Mouse (Mus musculus) stomach, embryonic 14.5 days (tissue): ENCODE data around the gene Sult4a1. TPM values are rescaled to one million over a fixed set of nuclear protein-coding genes. Genes with fewer than 3 reads are reported as not detected.
"Not testable (repeated sequence)": the region's sequence is repeated elsewhere in the genome, so short reads cannot be mapped to it uniquely, and the experiment has no call there.

Experiments used
- ATAC-seq: fragments of 200-750 bp; cut with Nextera tagmentation; 2 replicates; pipeline ENCODE4 v1.8.0; 2017; ENCODE audit warnings: low read depth, moderate TSS enrichment; ENCODE audit not compliant: insufficient number of reproducible peaks, insufficient read depth, low FRiP score
- H3K27ac ChIP-seq: fragments of 300-500 bp; sonication (generic); 2 replicates; pipeline ENCODE4 v1.5.1; 2014; ENCODE audit warnings: mild to moderate bottlenecking, low read length, moderate library complexity, mixed read lengths
- H3K27me3 ChIP-seq: fragments of 300-500 bp; sonication (generic); 2 replicates; pipeline ENCODE4 v1.6.1; 2014; ENCODE audit warnings: low read length, control low read depth, mixed read lengths; ENCODE audit not compliant: control insufficient read depth, insufficient read depth
- H3K36me3 ChIP-seq: fragments of 300-500 bp; sonication (generic); 2 replicates; pipeline ENCODE4 v1.6.1; 2014; ENCODE audit warnings: mild to moderate bottlenecking, control low read depth, low read length, moderate library complexity, mixed read lengths; ENCODE audit not compliant: control insufficient read depth, insufficient read depth
- H3K4me1 ChIP-seq: fragments of 300-500 bp; sonication (generic); 2 replicates; pipeline ENCODE4 v1.6.1; 2014; ENCODE audit warnings: low read length, control low read depth, mixed read lengths; ENCODE audit not compliant: control insufficient read depth, insufficient read depth
- H3K4me2 ChIP-seq: fragments of 300-500 bp; sonication (generic); replicated peaks from 2 replicates; pipeline ENCODE4 v1.6.1; 2014; ENCODE audit warnings: low read depth, low read length, control low read depth
- H3K4me3 ChIP-seq: fragments of 300-500 bp; sonication (generic); 2 replicates; pipeline ENCODE4 v1.5.1; 2014; ENCODE audit warnings: low read depth, low read length, control low read depth
- H3K9ac ChIP-seq: fragments of 300-500 bp; sonication (generic); replicated peaks from 2 replicates; pipeline ENCODE4 v1.6.1; 2014; ENCODE audit warnings: low read depth, mild to moderate bottlenecking, control low read depth, low read length, moderate library complexity, mixed read lengths
- H3K9me3 ChIP-seq: fragments of 300-500 bp; sonication (generic); 2 replicates; pipeline ENCODE4 v1.6.1; 2016; ENCODE audit warnings: low read depth, low read length, control low read depth; ENCODE audit not compliant: control insufficient read depth
- WGBS: fragments of 180-500 bp; shearing (Covaris S2); extraction: QIAGEN DNeasy Blood & Tissue Kit; methylation state at CpG from one replicate; pipeline ENCODE4 v1.1.7; 2014; 5-methylcytosine and 5-hydroxymethylcytosine counted together
- polyA plus RNA-seq: library from polyadenylated mRNA; unstranded; fragments of >200 nt; fragmentation: Nextera tagmentation; extraction: Ambion mirVana; gene quantifications from 2 replicates; pipeline ENCODE4 v1.2.1, GENCODE M21; 2014

The Sult4a1 gene
- polyA plus RNA-seq, 1 experiment from 2014 or later = 3.6 TPM

- 61% methylated on average over 6 of the region's 6 CpGs for WGBS
- H3K4me3 ChIP-seq = no peak overlapping the region
- H3K27me3 ChIP-seq = no peaks in the 10 kb centered on the region
Measured at GRCm38 (mm10) chr15:84113873-84114272, 8.3 kb upstream of the Sult4a1 start.

GRCm38 (mm10) chr15:84108899-84109298 lies 3.3 kb upstream of the Sult4a1 start:
- no peak overlapping the region for H3K27ac ChIP-seq
- WGBS = 4% methylated on average over 13 of the region's 13 CpGs
- 0 out of 2 replicates have a peak, but pooled peaks cover 4% of the 10 kb centered on the region for H3K4me1 ChIP-seq
- no peak overlapping the region for H3K4me2 ChIP-seq
- ATAC-seq = no peak
- no peak overlapping the region for H3K4me3 ChIP-seq
- H3K36me3 ChIP-seq = no peaks in the 10 kb centered on the region
- H3K9me3 ChIP-seq = no peaks in the 10 kb centered on the region
- peaks cover 22% of the 10 kb centered on the region for H3K27me3 ChIP-seq
- no peak overlapping the region for H3K9ac ChIP-seq

More at GRCm38 (mm10) chr15:84113873-84114272, 8.3 kb upstream of the Sult4a1 start:
- ATAC-seq = no peak
- Histone ChIP-seq H3K36me3 (no peaks in the 10 kb centered on the region), H3K9ac (no peak overlapping the region), H3K27ac (no peak overlapping the region), H3K4me1 (no peaks in the 10 kb centered on the region), H3K9me3 (no peaks in the 10 kb centered on the region), H3K4me2 (no peak overlapping the region)

GRCm38 (mm10) chr15:84105924-84106500 lies 458 bp upstream of the Sult4a1 start:
- H3K4me2 ChIP-seq = peak overlapping the region; percentile 96
- no peak overlapping the region for H3K9ac ChIP-seq
- H3K27ac ChIP-seq = no peak overlapping the region
- H3K4me3 ChIP-seq = peak overlapping the region; percentile 50; the same call in 1 of the 2 replicates
- H3K4me1 ChIP-seq = 0 out of 2 replicates have a peak, but pooled peaks cover 4% of the 10 kb centered on the region
- no peak for ATAC-seq
- H3K9me3 ChIP-seq = no peaks in the 10 kb centered on the region
- peaks cover 22% of the 10 kb centered on the region for H3K27me3 ChIP-seq
- no peaks in the 10 kb centered on the region for H3K36me3 ChIP-seq
- WGBS = 13% methylated on average over 12 of the region's 12 CpGs

GRCm38 (mm10) chr15:84104626-84105025 lies 928 bp downstream of the Sult4a1 start:
- ATAC-seq = no peak
- no peak overlapping the region for H3K4me3 ChIP-seq
- no peak overlapping the region for H3K4me2 ChIP-seq
- 0 out of 2 replicates have a peak, but pooled peaks cover 4% of the 10 kb centered on the region for H3K4me1 ChIP-seq
- H3K9ac ChIP-seq = no peak overlapping the region
- H3K36me3 ChIP-seq = no peaks in the 10 kb centered on the region
- no peaks in the 10 kb centered on the region for H3K9me3 ChIP-seq
- no peak overlapping the region for H3K27ac ChIP-seq
- 70% methylated on average over 7 of the region's 7 CpGs for WGBS
- peaks cover 22% of the 10 kb centered on the region for H3K27me3 ChIP-seq

- not testable (repeated sequence) for H3K9me3 ChIP-seq, ATAC-seq, H3K4me1 ChIP-seq, H3K36me3 ChIP-seq, H3K4me3 ChIP-seq, H3K9ac ChIP-seq, H3K4me2 ChIP-seq, H3K27me3 ChIP-seq, H3K27ac ChIP-seq
- 83% methylated on average over 15 of the region's 15 CpGs for WGBS
Measured at GRCm38 (mm10) chr15:84097536-84097935, 8.0 kb downstream of the Sult4a1 start.

GRCm38 (mm10) chr15:84096051-84096450 lies 9.5 kb downstream of the Sult4a1 start:
- Histone ChIP-seq H3K36me3 (no peaks in the 10 kb centered on the region), H3K4me3 (no peak overlapping the region), H3K27me3 (no peaks in the 10 kb centered on the region), H3K4me1 (no peaks in the 10 kb centered on the region), H3K9ac (no peak overlapping the region), H3K4me2 (no peak overlapping the region), H3K9me3 (no peaks in the 10 kb centered on the region), H3K27ac (no peak overlapping the region)
- ATAC-seq = no peak
- WGBS = 84% methylated on average over 8 of the region's 8 CpGs

- Histone ChIP-seq H3K27me3 (no peaks in the 10 kb centered on the region), H3K9me3 (no peaks in the 10 kb centered on the region), H3K36me3 (no peaks in the 10 kb centered on the region), H3K9ac (no peak overlapping the region), H3K4me2 (no peak overlapping the region), H3K27ac (no peak overlapping the region), H3K4me1 (no peaks in the 10 kb centered on the region), H3K4me3 (no peak overlapping the region)
- 54% methylated on average over 7 of the region's 7 CpGs for WGBS
- no peak for ATAC-seq
Measured at GRCm38 (mm10) chr15:84094921-84095320, 10.6 kb downstream of the Sult4a1 start.

- Histone ChIP-seq H3K36me3 (no peaks in the 10 kb centered on the region), H3K4me2 (no peak overlapping the region), H3K4me3 (no peak overlapping the region), H3K27me3 (no peaks in the 10 kb centered on the region), H3K9me3 (no peaks in the 10 kb centered on the region), H3K9ac (no peak overlapping the region), H3K27ac (no peak overlapping the region), H3K4me1 (no peaks in the 10 kb centered on the region)
- 0 out of 2 replicates have a peak, but pooled peaks have one; percentile 10 for ATAC-seq
- WGBS = 40% methylated on average over 9 of the region's 9 CpGs
Measured at GRCm38 (mm10) chr15:84086775-84087174, 18.8 kb downstream of the Sult4a1 start.

- Histone ChIP-seq H3K27me3 (no peaks in the 10 kb centered on the region), H3K27ac (no peak overlapping the region), H3K4me1 (no peaks in the 10 kb centered on the region)
Measured at GRCm38 (mm10) chr15:84086364-84086763, 19.2 kb downstream of the Sult4a1 start.

More at GRCm38 (mm10) chr15:84086364-84086763, 19.2 kb downstream of the Sult4a1 start:
- Histone ChIP-seq H3K4me2 (no peak overlapping the region), H3K9ac (no peak overlapping the region), H3K9me3 (no peaks in the 10 kb centered on the region), H3K4me3 (no peak overlapping the region), H3K36me3 (no peaks in the 10 kb centered on the region)
- no peak for ATAC-seq
- 23% methylated on average over 12 of the region's 12 CpGs for WGBS
